Mouse (Mus musculus): Measurements from ENCODE around the gene Pimreg. TPM values are rescaled to one million over a fixed set of nuclear protein-coding genes. Genes with fewer than 3 reads are reported as not detected.
A peak's percentile ranks its signal among the peaks of the same experiment; 100 is the strongest.

Gene Pimreg
- polyA plus RNA-seq, 1 experiment from 2014 or later: 43.2 TPM

DNA sequence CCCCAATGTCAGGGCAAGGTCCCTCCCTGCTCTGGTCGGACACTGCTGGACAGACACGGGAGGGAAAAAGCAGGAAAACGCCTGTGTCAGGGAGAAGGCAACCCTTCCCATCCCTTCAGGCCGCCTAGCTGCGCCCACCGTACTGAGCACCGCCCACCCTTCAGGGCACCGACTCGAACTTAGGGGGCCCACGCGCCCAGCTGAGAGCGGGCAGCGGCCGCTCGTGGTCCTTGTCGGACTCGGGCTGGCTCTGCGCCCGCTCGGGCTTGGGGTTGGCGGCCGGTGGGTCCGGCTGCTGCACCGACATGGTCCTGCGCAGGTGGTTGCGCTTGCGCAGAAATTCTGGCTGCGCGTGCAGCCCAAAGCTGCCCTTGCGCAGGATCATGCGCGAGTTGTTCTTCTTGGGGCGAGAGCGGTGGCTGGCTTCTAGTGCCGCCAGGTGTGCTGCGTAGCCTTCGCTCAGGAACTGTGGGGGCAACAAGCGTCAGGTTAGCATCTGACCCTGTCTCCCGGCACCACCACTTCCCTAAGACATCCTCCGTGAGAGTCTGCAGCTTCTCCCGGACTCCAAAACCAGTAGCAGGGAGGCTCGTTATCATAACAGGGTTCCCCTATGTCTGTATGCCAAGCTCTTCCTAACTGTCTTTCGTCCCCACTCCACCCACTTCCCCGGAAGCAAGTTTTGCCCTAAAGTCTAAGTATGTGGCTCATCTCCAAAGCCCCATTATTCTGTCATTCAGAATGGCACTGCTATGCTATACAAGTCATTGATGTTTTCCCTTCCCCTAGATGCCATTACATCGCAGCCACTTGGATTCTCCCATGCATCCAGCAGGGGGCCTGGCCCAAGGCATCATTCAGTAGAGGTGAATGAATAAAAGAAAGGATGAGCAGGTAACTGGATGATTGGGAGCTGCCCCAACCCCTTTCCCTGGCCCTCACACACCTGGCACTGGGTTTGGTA, 9.3 kb downstream of the Pimreg start:
- Histone ChIP-seq H3K4me2 (peak overlapping the region; percentile 63), H3K27ac (no peak overlapping the region), H3K27me3 (replicated peaks) (peaks cover 52% of the 10 kb centered on the region), H3K4me1 (0 out of 2 replicates have a peak, but pooled peaks cover 6% of the 10 kb centered on the region), H3K9ac (peak overlapping the region; percentile 3; the same call in 1 of the 2 replicates), H3K36me3 (peaks cover 5% of the 10 kb centered on the region; the same call in 1 of the 2 replicates), H3K9me3 (replicated peaks) (no peaks in the 10 kb centered on the region), H3K4me3 (peak overlapping the region; percentile 29)
- 5% methylated on average over 41 of the region's 45 CpGs for WGBS (ENCODE audit: insufficient replicate concordance)
- no peak for ATAC-seq

DNA sequence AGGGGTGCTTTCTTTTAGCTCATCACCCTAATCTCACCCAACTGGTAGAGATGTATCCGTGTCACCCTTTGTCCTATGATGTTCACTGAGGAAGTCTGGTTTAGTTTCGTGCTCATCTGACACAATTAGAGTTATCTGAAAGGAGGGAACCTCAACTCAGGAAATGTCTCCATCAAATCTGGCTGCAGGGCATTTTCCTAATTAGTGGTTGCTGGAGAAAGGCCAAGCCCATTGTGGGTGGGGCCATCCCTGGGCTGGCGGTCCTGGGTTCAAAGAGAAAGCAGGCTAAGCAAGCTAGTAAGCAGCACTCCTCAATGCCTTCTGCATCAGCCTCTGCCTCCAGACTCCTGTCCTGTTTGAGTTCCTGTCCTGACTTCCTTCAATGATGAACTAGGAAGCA, 10.4 kb downstream of the Pimreg start:
- Histone ChIP-seq H3K27me3 (replicated peaks) (peaks cover 52% of the 10 kb centered on the region), H3K4me3 (no peak overlapping the region), H3K4me2 (no peak overlapping the region), H3K36me3 (no peaks in the 10 kb centered on the region), H3K9ac (no peak overlapping the region), H3K27ac (no peak overlapping the region), H3K4me1 (no peaks in the 10 kb centered on the region), H3K9me3 (replicated peaks) (no peaks in the 10 kb centered on the region)
- no peak for ATAC-seq
- 38% methylated on average over 3 of the region's 3 CpGs for WGBS (ENCODE audit: insufficient replicate concordance)

DNA sequence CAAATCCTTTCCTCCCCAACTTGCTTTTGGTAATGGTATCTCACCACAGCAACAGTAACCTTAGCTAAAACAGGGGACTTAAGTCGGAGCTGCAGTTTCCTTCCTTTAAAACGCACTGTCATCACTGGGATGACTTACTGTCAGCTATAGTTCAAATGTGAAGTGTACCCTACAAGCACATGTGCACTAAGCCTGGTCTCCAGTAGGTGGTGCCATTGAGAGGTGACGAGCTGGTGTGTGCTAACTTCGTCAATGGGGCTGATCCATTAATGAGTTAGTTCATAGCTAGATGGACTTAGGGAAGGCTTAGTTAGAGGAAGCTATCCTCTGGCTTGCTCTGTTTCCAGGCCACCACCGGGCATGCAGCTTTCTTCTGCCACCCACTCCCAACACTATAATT, 10.8 kb downstream of the Pimreg start:
- Histone ChIP-seq H3K27ac (no peak overlapping the region), H3K9ac (no peak overlapping the region), H3K36me3 (no peaks in the 10 kb centered on the region), H3K4me1 (no peaks in the 10 kb centered on the region), H3K9me3 (replicated peaks) (no peaks in the 10 kb centered on the region), H3K4me3 (no peak overlapping the region), H3K4me2 (no peak overlapping the region), H3K27me3 (replicated peaks) (peaks cover 52% of the 10 kb centered on the region)
- no peak for ATAC-seq
- 8% methylated on average over 5 of the region's 5 CpGs for WGBS (ENCODE audit: insufficient replicate concordance)

DNA sequence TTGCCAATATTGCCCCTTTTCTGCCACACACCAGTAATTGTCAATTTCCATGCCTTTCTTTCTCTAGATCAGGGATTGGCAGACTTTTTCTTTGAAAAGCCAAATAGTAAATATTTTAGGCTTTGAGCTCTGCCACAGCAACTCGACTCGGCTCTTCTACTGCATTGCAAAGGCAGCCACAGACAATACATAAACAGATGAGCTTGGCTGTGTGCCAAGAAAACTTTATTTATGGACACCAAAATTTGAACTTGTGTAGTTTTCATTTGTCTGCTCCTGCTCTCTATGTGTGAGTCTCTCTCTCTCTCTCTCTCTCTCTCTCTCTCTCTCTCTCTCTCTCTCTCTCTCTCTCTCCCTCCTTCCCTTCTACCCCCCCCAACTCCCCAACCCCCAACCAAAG, 13.3 kb downstream of the Pimreg start:
- no peak for ATAC-seq
- H3K4me1 ChIP-seq: no peaks in the 10 kb centered on the region
- H3K9ac ChIP-seq: no peak overlapping the region
- WGBS (ENCODE audit: insufficient replicate concordance): 55% methylated on average over 2 of the region's 2 CpGs
- H3K4me3 ChIP-seq: no peak overlapping the region
- H3K36me3 ChIP-seq: no peaks in the 10 kb centered on the region
- no peaks in the 10 kb centered on the region for H3K9me3 ChIP-seq (replicated peaks)
- H3K27me3 ChIP-seq (replicated peaks): peaks cover 39% of the 10 kb centered on the region
- H3K27ac ChIP-seq: no peak overlapping the region
- no peak overlapping the region for H3K4me2 ChIP-seq

DNA sequence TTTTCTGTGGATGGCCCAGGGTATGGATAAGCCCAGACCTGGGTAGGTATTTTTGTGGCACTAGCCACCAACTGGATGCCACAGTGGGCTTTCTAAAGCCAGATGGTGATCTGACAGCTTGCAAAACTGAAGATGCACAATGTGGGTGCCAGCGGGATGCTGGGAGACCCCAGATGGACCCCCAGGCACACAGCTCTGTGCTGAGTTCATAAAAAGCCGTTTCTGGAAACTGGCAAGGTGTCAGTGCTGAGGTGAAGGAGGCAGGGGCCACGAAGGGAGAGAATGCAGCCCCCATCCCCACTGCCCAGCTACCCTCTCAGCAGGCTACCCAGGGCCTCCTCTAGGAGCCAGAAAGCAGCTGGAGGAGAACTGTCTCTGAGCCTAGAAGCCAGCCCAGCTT, 15.3 kb downstream of the Pimreg start:
- 40% methylated on average over 3 of the region's 3 CpGs for WGBS (ENCODE audit: insufficient replicate concordance)
- Histone ChIP-seq H3K4me3 (no peak overlapping the region), H3K27ac (no peak overlapping the region), H3K9me3 (replicated peaks) (no peaks in the 10 kb centered on the region), H3K4me1 (no peaks in the 10 kb centered on the region), H3K36me3 (no peaks in the 10 kb centered on the region), H3K27me3 (replicated peaks) (peaks cover 19% of the 10 kb centered on the region), H3K4me2 (no peak overlapping the region), H3K9ac (no peak overlapping the region)
- ATAC-seq: no peak

DNA sequence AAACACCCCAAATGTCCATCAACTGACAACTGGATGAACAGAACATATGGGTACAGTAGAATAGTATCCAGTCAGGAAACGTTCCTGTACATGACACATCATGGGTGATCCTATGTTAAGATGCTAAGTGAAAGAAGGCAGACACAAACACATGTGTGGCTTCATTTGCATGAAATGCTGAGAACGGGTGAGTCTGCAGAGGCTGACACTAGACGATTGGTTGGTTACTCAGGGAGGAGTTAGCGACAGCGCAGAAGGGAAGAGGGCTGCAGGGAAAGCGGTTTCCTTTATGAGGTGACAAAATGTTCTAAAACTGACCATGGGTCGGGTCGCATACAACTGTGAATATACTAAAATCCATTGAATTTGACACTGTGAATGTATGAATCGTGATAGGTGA, 18.6 kb downstream of the Pimreg start:
- 53% methylated on average over 9 of the region's 9 CpGs for WGBS (ENCODE audit: insufficient replicate concordance)
- H3K4me3 ChIP-seq: no peak overlapping the region
- H3K27me3 ChIP-seq (replicated peaks): peaks cover 7% of the 10 kb centered on the region; the same call in 1 of the 2 replicates
- H3K27ac ChIP-seq: no peak overlapping the region
- H3K9ac ChIP-seq: no peak overlapping the region
- H3K9me3 ChIP-seq (replicated peaks): 0 out of 2 replicates have a peak, but pooled peaks cover 7% of the 10 kb centered on the region
- H3K4me1 ChIP-seq: no peaks in the 10 kb centered on the region
- no peaks in the 10 kb centered on the region for H3K36me3 ChIP-seq
- ATAC-seq: no peak
- H3K4me2 ChIP-seq: no peak overlapping the region

DNA sequence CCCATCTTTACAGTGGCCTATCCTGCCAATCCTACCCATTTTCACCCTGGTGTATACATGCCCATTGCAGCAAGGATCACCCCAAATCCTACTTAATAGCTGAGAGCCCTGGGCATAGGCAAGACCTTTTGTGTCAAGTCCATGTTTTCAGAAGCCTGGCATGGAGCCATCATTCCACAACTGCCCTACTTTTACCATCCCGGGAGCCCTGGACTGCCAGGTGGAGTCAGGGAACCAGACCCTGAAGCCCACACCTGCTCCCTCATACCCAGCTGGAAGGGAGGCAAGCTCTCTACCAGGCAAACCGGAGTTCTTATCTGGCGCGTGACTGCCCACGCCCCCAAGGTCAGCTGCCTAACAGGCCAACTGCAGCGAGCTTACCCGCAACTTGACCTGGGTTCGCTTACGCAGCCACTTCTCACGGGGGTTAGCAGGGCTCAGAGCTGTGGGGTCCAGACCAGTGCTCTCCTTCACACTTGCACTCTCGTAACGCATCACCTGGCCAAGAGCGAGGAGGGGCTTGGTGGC, 19.3 kb downstream of the Pimreg start:
- H3K27me3 ChIP-seq (replicated peaks): peaks cover 7% of the 10 kb centered on the region; the same call in 1 of the 2 replicates
- H3K4me2 ChIP-seq: no peak overlapping the region
- no peak overlapping the region for H3K4me3 ChIP-seq
- H3K9me3 ChIP-seq (replicated peaks): 0 out of 2 replicates have a peak, but pooled peaks cover 7% of the 10 kb centered on the region
- 57% methylated on average over 13 of the region's 13 CpGs for WGBS (ENCODE audit: insufficient replicate concordance)
- no peaks in the 10 kb centered on the region for H3K4me1 ChIP-seq
- H3K27ac ChIP-seq: no peak overlapping the region
- H3K9ac ChIP-seq: no peak overlapping the region
- ATAC-seq: no peak
- H3K36me3 ChIP-seq: no peaks in the 10 kb centered on the region

DNA sequence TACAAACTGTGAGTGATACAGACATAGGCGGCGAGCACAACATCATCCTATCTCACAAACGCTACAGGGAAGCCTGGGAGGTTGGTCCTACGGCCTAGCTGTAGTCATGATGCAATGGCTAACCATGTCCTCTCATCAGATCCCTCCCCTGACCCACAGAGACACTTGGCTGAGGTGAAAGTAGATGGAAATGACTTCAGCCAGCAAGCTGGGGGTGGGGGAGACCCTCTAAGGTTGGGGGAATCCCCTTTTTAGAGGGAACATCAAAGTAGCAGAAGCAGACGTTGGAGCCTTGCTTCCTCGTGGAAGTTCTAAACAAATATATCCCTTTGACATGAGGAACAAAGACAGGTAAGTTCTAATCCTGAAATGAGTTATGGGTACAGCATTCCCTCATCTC, 22.6 kb downstream of the Pimreg start:
- Histone ChIP-seq H3K27ac (no peak overlapping the region), H3K9ac (no peak overlapping the region), H3K27me3 (replicated peaks) (peaks cover 9% of the 10 kb centered on the region), H3K4me3 (no peak overlapping the region), H3K9me3 (replicated peaks) (0 out of 2 replicates have a peak, but pooled peaks cover 7% of the 10 kb centered on the region), H3K4me2 (no peak overlapping the region), H3K4me1 (no peaks in the 10 kb centered on the region), H3K36me3 (no peaks in the 10 kb centered on the region)
- 56% methylated on average over 6 of the region's 6 CpGs for WGBS (ENCODE audit: insufficient replicate concordance)
- ATAC-seq: no peak

DNA sequence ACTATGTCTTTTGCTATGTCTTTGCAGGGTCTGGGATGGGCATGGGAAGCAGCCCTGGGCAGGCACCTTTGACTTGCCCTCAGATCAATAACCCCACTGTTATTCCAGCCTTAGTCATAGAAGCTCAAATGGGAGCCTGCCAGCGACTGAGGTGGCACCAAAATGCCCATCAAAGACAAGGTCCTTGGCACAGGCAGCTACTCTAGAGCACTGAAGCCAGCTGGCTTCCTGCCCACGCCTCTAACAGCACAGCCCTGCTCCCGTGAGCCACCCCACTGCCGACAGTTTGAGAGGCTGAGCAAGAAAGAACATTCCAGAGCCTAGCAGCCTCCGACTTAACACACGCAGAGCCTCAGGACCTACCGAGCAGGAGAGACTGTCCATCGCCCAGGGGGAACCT, 23.3 kb downstream of the Pimreg start:
- Histone ChIP-seq H3K27me3 (replicated peaks) (peaks cover 8% of the 10 kb centered on the region), H3K9me3 (replicated peaks) (0 out of 2 replicates have a peak, but pooled peaks cover 7% of the 10 kb centered on the region), H3K9ac (no peak overlapping the region), H3K27ac (no peak overlapping the region), H3K4me1 (no peaks in the 10 kb centered on the region), H3K36me3 (no peaks in the 10 kb centered on the region), H3K4me3 (no peak overlapping the region), H3K4me2 (no peak overlapping the region)
- WGBS (ENCODE audit: insufficient replicate concordance): 70% methylated on average over 8 of the region's 8 CpGs
- no peak for ATAC-seq

DNA sequence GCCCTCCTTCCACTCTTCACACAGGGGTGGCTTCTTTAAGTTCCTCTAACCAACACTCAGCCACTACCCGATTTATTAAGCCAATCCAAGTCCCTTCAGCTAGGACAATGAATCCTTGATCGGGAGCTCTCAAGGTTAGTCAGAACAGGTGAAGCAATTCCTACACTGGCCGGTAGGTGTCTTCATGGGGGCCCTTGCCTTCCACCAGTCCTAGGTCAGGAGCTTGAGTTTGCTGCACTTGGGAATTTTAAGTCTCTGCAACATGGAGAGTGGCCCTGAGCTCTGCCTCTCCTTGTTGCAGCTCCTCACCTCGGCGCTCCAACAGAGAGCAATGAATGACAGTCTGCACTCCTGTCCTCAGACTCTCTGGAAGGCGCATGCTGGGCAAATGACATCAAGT, 24.5 kb downstream of the Pimreg start:
- H3K36me3 ChIP-seq: no peaks in the 10 kb centered on the region
- no peak overlapping the region for H3K4me2 ChIP-seq
- H3K27ac ChIP-seq: no peak overlapping the region
- H3K9ac ChIP-seq: no peak overlapping the region
- 0 out of 2 replicates have a peak, but pooled peaks cover 7% of the 10 kb centered on the region for H3K9me3 ChIP-seq (replicated peaks)
- H3K4me3 ChIP-seq: no peak overlapping the region
- ATAC-seq: no peak
- H3K4me1 ChIP-seq: no peaks in the 10 kb centered on the region
- 28% methylated on average over 6 of the region's 6 CpGs for WGBS (ENCODE audit: insufficient replicate concordance)
- peaks cover 8% of the 10 kb centered on the region for H3K27me3 ChIP-seq (replicated peaks)

DNA sequence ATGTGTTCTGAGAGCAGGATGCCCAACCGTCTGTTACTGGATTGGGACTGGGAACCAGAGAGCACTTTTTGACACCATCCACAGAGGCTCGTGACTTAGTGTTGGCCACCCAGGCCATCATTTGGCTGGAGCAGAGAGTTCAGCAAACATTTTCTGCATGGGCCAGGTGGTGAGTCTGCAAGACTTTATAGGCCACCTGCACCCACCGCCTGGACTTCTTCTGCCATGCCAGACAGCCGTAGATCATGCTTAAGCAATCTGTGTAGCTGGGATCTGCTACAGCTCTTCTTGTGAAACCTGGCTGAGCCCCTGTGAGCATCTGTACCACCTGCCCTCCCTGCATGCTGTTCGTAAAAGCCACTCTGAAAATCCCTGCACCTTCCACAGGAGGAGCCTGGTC, 25.5 kb downstream of the Pimreg start:
- 0 out of 2 replicates have a peak, but pooled peaks cover 7% of the 10 kb centered on the region for H3K9me3 ChIP-seq (replicated peaks)
- 71% methylated on average over 5 of the region's 5 CpGs for WGBS (ENCODE audit: insufficient replicate concordance)

DNA sequence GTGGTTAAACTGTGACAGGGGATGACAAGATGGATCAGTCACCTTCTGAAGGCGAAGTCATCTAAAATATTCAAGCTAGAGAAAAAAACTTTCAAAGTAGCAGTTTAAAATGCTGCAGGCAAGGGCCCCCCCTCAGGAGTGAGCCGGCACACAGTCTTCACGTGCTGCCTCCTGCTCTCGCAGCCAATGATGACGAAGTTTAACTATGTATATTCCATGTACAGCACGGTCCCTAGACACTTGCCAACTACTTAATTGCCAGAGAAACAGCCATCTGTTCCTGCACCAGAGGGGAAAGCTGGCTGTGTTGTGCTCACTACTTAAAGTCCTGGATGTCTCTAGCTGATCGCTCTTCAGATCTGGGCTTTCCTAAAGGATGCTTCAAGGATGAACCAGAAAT, 26.2 kb downstream of the Pimreg start:
- Histone ChIP-seq H3K4me1 (no peaks in the 10 kb centered on the region), H3K4me2 (no peak overlapping the region), H3K9me3 (replicated peaks) (0 out of 2 replicates have a peak, but pooled peaks cover 7% of the 10 kb centered on the region), H3K4me3 (no peak overlapping the region), H3K27me3 (replicated peaks) (peaks cover 8% of the 10 kb centered on the region), H3K36me3 (no peaks in the 10 kb centered on the region), H3K27ac (no peak overlapping the region), H3K9ac (no peak overlapping the region)
- no peak for ATAC-seq
- 66% methylated on average over 7 of the region's 7 CpGs for WGBS (ENCODE audit: insufficient replicate concordance)

More for the DNA sequence above, 25.5 kb downstream of the Pimreg start:
- Histone ChIP-seq H3K4me1 (no peaks in the 10 kb centered on the region), H3K27ac (no peak overlapping the region), H3K4me2 (no peak overlapping the region), H3K4me3 (no peak overlapping the region), H3K36me3 (no peaks in the 10 kb centered on the region), H3K27me3 (replicated peaks) (peaks cover 8% of the 10 kb centered on the region), H3K9ac (no peak overlapping the region)
- ATAC-seq: no peak
